Mouse (Mus musculus) layer of hippocampus, postnatal 10 days (tissue): Measurements from ENCODE around the gene Ino80e. TPM values are rescaled to one million over a fixed set of nuclear protein-coding genes. Genes with fewer than 3 reads are reported as not detected.
A peak's percentile ranks its signal among the peaks of the same experiment; 100 is the strongest.

Experiments
- DNase-seq, 2 experiments: peaks; one replicate each; pipeline ENCODE4 v3.0.0; 2021; ENCODE audit warnings: low spot score in 2 of 2
- total RNA-seq, 2 experiments: library from RNA; stranded (reverse); gene quantifications; 2 replicates each; pipeline ENCODE4 v1.2.3; 2021

The Ino80e gene
- total RNA-seq, 2 experiments from 2014 or later = 56.1 to 58.8 TPM

DNA sequence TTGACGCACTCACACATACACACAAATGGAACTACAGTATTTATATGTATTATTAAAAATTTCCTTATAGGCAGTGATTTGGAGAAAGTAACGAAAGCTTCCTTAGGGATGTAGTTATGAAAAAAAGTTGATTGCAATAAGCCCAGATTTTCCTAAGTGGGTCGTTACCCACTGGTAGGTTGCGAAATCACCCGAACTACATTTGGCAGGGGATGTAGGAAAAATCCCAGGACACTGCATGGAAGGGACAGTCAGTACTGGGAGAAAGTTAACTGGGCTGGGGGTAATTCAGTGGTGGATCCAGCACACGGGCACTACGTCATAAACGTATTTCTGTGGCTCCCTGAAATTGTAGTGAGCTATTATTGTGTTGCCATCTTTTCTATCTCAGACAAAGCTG, 45.7 kb downstream of the Ino80e start:
- DNase-seq = no peak

DNA sequence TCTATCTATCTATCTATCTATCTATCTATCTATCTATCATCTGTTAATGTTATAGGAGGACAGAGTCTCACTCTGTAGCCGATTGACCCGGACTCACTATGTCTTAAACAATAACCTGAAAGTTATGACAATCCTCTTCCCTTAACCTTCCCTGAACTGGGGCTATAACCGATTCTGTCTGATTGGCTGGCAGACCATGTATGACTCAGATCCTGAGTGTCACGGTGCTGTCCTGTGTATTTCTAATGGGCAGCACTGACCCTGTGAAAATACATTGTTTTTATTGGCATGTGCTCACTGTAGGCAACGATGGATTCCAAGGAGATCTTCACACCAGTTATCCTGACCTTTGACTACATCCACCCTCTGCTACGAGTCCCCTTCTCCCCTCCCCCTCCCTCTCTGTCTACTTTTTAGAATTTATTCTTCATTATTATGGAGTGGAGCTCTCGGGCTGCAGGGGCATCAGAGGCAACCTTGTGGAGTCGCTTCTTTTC, 46.4 kb downstream of the Ino80e start:
- DNase-seq = no peak

DNA sequence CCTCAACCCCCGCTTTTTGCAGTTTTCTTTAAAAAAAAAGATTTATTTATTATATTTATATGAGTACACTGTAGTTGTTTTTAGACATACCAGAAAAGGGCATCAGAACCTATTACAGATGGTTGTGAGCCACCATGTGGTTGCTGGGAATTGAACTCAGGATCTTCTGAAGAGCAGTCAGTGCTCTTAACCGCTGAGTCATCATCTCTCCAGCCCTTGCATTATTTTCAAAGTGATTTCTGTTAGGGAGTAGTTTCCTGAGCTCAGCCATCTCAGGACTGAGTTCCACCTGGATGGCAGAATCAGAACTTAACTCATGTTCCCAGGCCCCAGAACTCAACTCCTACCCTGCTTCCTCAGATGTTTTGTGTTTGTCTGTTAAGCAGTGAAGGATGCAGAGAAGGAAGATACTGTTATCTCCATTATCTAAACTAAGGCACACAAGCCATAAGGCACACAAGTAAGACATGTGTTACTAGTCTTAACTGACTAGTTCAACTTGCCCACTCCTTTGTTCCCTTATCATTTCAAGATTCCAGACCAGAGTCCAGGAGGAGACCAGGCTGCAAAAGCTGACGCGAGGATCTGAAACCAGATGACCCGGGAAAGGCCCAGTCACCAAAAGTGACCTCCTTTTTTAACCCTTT, 52.3 kb downstream of the Ino80e start:
- DNase-seq = no peak

DNA sequence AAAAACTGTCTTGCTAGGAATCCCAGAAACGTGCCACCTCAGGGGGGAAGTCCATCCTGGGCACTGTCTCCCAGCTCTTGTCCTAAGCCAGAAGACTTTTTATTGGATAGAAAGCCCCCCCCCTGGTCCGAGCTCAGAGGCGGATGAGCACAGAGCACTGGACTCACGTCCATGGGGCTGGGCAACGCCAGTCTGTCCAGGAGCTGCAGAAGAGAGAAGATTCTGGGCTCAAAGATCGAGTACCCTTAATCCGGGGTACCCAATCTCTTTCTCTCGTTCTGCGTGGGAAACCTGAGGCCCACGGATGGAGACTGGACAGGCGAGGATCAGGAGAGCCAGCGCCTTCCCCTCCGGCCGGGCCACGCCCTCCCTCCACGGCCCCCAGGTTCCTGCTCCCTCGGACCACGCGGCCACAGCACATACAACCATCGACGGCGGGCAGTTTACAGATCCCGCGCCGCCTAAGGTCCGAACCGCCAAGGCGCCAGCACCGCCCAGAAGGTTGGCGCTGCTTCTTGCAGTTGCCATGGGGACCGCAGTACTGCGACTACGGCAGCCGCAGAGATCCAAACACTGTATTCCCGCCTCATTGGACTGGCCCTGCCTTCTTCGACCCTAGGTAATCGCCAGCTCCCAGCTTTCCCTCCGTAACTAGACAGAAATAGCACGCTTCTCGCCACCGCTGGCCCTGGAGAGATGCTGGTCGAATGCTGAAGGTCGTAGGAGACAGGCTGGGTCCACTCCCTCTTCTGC, 53.3 kb downstream of the Ino80e start:
- DNase-seq = peak; percentile 79 to 86

DNA sequence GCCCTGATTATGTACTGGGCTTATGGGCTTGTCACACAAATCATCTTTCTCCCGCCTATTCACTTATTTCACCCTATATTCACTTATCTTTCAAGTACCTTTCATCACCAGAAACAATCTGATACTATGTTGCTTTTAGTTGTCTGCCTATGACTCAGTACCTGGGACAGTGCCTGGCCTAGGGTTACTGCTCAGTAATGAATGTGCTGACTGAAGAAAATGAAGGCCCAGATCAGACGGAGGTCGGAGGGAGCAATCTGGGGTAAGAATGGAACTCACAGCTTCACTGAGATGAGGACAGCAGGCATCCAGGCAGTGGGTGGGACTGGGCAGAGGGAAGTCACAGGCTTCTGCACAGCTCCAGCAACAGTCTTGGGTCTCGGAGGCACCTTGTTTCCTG, 54.8 kb downstream of the Ino80e start:
- DNase-seq = no peak

DNA sequence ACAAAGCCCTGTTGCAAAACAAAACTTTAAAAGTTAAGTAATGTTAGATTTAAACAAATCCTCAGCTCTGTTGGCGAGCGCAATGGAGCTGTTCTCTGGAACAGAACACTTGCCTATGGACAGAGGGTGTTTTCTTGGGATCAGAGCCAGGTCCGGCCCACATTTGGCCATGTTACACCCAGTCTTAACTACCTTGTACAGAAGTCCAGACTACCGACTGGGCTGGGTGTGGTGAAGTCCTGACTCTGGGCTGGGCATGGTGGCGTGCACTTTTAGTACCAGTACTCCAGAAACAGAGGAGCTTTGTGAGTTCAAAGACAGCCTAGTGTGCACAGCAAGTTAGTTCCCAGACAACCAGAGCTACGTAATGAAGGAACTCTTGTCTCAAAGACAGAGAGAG, 55.2 kb downstream of the Ino80e start:
- no peak for DNase-seq

DNA sequence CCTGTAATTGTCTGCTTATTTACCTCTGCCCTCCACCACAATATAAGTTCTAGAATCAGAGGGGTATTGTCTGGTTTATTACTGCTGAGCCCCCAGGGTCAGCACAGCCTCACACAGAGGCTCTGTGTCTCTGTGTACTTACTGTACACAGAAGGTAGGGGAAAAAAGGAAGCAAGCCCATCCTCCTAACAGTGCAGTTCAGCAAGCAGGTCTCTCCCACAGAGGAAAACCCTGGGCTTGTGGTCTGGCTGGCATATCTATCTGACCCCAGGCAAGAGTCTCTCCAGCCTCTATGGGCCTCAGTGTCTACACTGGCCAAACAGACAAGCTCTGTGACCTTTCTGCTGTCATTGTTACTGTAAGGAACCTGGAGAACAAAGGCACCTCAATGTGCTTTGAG, 58.4 kb downstream of the Ino80e start:
- no peak for DNase-seq

DNA sequence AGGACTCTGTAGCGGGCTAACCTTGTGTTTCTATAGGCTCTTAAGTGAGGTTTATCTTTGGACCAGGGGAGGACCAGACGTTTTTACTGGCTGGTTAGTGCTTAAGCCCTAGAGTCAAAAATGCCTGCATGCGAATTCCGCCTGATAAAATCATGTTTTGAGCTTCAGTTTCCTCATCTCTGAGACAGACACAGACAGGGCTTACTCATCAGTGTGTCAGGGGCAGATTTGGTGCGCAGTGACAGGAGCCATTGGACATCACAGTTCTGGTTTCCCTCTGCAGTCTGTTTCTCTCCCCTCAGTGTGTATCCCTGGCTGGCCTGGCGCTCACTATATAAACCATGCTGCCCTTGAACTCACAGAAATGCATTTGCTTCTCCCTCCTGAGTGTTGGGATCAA, 59.0 kb downstream of the Ino80e start:
- no peak for DNase-seq

DNA sequence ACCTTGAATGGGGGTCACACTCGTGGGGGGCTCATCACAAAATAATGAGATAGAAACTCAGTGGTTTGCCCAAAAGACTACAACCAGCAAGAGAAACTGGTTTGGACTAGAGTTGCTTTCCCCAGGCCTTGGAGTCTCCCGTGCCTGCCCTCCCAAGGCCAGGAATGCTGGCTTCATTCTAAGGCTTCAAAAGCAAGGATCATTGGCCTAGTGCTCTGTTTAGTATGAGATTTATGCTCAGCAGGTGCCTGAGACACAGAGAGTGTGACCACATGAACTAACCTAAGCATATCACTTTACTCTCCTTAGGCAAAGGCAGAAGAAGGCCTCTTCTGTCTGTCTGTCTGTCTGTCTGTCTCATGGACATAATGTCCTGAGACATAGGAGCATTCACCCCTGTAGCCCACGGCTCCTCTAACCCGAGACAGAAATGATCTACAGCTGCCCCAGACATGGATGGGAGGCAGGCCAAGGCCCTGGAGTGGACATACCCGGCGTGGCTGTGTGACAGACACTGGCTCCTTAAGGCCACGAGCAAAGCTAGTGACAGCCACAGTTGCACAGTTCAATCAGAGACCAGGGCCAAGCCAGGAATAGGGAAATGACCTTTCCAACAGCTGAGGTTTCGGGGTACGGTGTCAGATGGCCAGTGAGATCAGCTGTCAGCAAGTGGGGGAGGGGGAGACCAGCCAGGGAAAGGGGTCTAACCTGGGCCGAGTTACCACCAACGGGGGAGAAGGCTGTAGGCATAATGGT, 59.9 kb downstream of the Ino80e start:
- DNase-seq = no peak

DNA sequence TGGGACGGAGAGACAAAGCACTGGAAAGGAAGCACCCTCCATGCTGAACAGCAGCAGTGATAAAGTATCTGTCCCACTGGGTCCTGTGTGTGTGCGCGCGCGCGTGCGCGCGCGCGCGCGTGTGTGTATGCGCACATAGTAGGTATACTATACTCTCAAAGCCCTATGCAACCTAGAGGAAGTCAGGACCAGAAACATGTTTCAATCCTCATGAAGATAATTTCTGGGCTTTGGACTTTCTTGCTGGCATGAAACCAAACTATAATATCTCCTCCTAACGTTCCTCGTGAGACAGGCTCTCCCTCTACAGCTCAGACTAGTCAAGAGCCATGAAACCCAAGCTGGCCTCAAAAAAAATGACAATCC, 61.1 kb downstream of the Ino80e start:
- no peak for DNase-seq

Other genes starting within 250 kb of the Ino80e start
- 1 to 10 TPM; 2.9 to 5.5 TPM for gene Nupr1, start 231.5 kb downstream of the Ino80e start, total RNA-seq
- gene Sgf29, start 213.1 kb downstream of the Ino80e start, total RNA-seq = 10 to 100 TPM; 27.1 to 36.3 TPM
- gene Sult1a1, start 185.9 kb downstream of the Ino80e start, total RNA-seq = 1 to 10 TPM; 3.8 to 5.3 TPM
- gene Bola2, start 167.0 kb downstream of the Ino80e start, total RNA-seq = 100 to 1,000 TPM; 114 to 137 TPM
- 10 to 100 TPM; 20.1 to 21.5 TPM for gene Slx1b, start 166.6 kb downstream of the Ino80e start, total RNA-seq
- gene Coro1a, start 154.6 kb downstream of the Ino80e start, total RNA-seq = 100 to 1,000 TPM; 145 to 151 TPM
- 100 to 1,000 TPM; 146 to 150 TPM for gene Mapk3, start 102.8 kb downstream of the Ino80e start, total RNA-seq
- 1 to 10 TPM; 2.7 to 3.0 TPM for gene Gdpd3, start 96.0 kb downstream of the Ino80e start, total RNA-seq
- 100 to 1,000 TPM; 150 to 152 TPM for gene Ypel3, start 85.4 kb downstream of the Ino80e start, total RNA-seq
- gene Tbx6, start 80.9 kb downstream of the Ino80e start, total RNA-seq = under 1 TPM; 0.62 to 0.69 TPM
- 10 to 100 TPM; 56.2 to 64.6 TPM for gene Ppp4c, start 69.9 kb downstream of the Ino80e start, total RNA-seq
- 100 to 1,000 TPM; 133 to 147 TPM for gene Fam57b, start 64.7 kb downstream of the Ino80e start, total RNA-seq
- not detected for gene 4930451I11Rik, start 30.7 kb downstream of the Ino80e start, total RNA-seq
- 10 to 100 TPM; 54.0 to 54.1 TPM for gene Doc2a, start 15.0 kb downstream of the Ino80e start, total RNA-seq
- 10 to 100 TPM; 38.8 to 40.9 TPM for gene Hirip3, start 405 bp downstream of the Ino80e start, total RNA-seq
- 100 to 1,000 TPM; 147 to 167 TPM for gene Taok2, start 22.3 kb upstream of the Ino80e start, total RNA-seq
- gene Tmem219, start 60.5 kb upstream of the Ino80e start, total RNA-seq = 10 to 100 TPM; 23.6 to 28.3 TPM
- gene Kctd13, start 66.5 kb upstream of the Ino80e start, total RNA-seq = 100 to 1,000 TPM; 151 to 152 TPM
- 10 to 100 TPM; 35.6 to 46.1 TPM for gene Asphd1, start 87.2 kb upstream of the Ino80e start, total RNA-seq
- 100 to 1,000 TPM; 273 to 305 TPM for gene Sez6l2, start 88.2 kb upstream of the Ino80e start, total RNA-seq
- gene Cdipt, start 113.5 kb upstream of the Ino80e start, total RNA-seq = 100 to 1,000 TPM; 129 to 149 TPM
- under 1 TPM in 1 of 2 experiments, not detected in 1; 0.31 TPM for gene Cdiptos, start 113.7 kb upstream of the Ino80e start, total RNA-seq
- 1 to 10 TPM; 5.6 to 6.2 TPM for gene Mvp, start 152.2 kb upstream of the Ino80e start, total RNA-seq
- gene Pagr1b, start 154.1 kb upstream of the Ino80e start, total RNA-seq = under 1 TPM in 1 of 2 experiments, not detected in 1; 0.62 TPM
- gene Pagr1a, start 155.0 kb upstream of the Ino80e start, total RNA-seq = 10 to 100 TPM; 24.9 to 34.2 TPM
- gene Gm42742, start 158.7 kb upstream of the Ino80e start, total RNA-seq = 10 to 100 TPM; 33.4 to 34.8 TPM
- 100 to 1,000 TPM; 146 to 184 TPM for gene Prrt2, start 158.8 kb upstream of the Ino80e start, total RNA-seq
- 100 to 1,000 TPM; 283 to 292 TPM for gene Maz, start 164.7 kb upstream of the Ino80e start, total RNA-seq
- 10 to 100 TPM; 12.6 to 16.5 TPM for gene Kif22, start 180.1 kb upstream of the Ino80e start, total RNA-seq
- not detected for gene Zg16, start 225.0 kb upstream of the Ino80e start, total RNA-seq
- gene AI467606, start 229.0 kb upstream of the Ino80e start, total RNA-seq = 1 to 10 TPM; 1.3 to 1.4 TPM